Mouse (Mus musculus) neutrophil, adult 65 days (primary cell): ENCODE results near the gene Gcc1. TPM values are rescaled to one million over a fixed set of nuclear protein-coding genes. Genes with fewer than 3 reads are reported as not detected.

Experiments used
- total RNA-seq: library from RNA; stranded (reverse); gene quantifications from 2 replicates; pipeline ENCODE4 v1.2.4, GENCODE M21; 2023

Gene Gcc1
- 21.9 and 29.8 TPM in 2 replicates for total RNA-seq

GRCm38 (mm10) chr6:28428290-28428689, at the start of gene Gcc1:
Gene Gcc1, minus strand, starts transcription at chr6:28428390.

DNA sequence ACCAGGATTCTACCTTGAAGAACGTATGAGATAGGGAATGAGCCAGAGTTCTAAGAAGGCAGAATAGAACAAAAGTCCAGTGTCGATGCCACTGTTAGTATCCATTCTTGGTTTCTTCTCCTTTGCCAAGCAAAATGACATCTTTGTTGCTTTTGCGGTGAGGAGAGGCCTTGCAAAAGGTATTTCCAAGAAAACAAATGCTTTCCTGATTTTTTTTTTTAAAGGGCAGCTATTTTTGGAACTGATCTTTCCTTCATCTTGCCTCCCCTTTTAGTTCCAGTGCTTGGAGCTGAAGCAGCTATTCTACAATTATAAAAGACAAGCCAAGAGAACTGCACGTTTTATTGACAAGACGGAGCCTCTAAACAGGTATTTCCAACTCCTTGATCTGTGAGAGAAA, 46.6 kb upstream of the Gcc1 start, which contains the start of gene Snd1:
Snd1 (plus strand) TSS at position 301 of the 400 bp plus-strand sequence.

DNA sequence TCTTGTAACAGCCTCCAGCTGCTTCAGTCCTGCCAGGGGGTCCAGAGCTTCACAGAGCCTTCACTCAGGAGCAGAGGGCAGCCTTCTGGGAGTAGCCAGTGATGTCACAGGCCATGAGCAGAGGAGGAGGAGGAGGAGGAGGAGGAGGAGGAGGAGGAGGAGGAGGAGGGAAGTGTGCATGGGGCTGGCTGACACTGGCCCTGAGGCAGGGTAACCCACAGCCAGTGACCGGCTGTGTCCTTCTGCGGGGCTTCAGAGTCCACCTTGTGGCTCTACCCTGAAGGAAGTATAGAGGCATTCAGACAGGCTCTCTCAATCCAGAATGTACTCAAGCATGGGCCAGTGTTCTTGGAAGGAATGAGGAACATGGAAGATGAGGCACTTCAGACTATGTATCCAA, 21.1 kb upstream of the Gcc1 start, which contains the start of gene Pax4:
Pax4 (minus strand) TSS at position 101 of the 400 bp plus-strand sequence.

DNA sequence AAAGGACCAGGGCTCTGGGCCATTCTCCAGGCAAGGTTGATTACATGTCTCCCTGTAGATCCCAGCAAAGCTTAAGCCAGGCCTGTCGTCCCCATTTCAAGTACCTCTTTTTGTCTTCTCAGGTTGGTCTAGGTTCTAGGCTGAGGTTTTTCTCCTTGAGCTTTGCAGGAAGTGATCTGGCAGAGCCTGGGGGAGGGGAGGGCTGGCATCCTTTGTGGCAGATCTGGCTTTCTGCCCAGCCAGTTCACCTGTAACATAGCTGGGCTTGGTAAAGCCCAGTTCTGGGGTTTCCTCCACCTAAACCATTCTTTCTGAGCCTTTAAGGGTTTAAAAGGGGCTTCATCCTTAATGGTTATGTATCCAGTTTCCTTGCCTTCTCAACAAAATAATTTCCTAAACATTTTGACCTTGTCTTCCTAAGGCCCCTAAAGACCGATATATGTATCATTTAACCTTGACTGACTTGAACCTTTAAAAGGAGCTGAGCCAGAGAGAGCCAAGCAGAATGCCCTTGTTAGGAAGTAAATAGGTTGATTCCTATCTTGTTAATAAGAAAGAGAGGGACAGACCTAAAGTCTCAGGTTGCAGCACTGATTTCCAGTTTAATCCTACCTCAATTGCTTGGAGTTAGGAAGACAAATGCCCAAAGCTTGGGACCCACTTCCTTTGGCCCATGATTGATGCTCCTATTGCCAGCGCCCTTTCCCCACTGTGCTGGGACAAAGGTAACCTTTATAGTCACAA, 922 bp downstream of the Gcc1 start, which contains the start of gene Fscn3:
Fscn3 (plus strand) TSS at position 694 of the 744 bp plus-strand sequence.

GRCm38 (mm10) chr6:28423313-28423712, 4.9 kb downstream of the Gcc1 start, which contains the start of gene Arf5:
Gene Arf5, plus strand, starts transcription at chr6:28423560.

DNA sequence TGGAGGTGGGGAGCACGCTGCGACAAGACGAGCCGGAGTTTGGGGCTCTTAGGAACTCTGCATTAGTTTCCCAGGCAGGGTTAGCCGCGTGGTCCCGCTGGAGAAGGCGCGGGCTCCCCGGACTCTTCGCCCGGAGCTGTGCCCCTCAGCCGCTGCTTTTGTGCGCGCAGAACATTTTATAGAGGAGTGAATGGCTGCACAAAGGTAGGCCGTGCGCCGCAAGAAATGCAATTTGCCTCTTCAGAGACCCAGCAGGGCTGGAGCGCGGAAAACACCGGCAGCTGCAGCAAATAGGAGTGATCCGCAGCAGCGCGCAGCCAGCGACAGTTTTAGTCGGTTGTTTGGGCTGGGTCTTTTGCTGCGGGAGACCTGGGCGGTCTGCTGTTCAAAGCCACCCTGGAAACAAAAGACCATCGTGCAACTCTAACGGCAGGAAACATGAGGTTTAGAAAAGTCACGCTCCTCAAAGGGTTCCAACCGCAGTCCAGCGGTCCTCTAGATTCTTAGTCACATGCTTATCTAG, 30.4 kb downstream of the Gcc1 start, which contains the start of gene Zfp800:
Zfp800 (minus strand) TSS at position 325 of the 523 bp plus-strand sequence.

Other genes starting within 250 kb of the Gcc1 start
- gene Zfp800, start 30.4 kb downstream of the Gcc1 start, total RNA-seq = 27.9 and 29.8 TPM in 2 replicates
- gene Arf5, start 4.8 kb downstream of the Gcc1 start, total RNA-seq = 154 and 176 TPM in 2 replicates
- 0.32 TPM in 1 of 2 replicates, not detected in the other for gene Fscn3, start 601 bp downstream of the Gcc1 start, total RNA-seq
- not detected in 2 replicates for gene Pax4, start 21.0 kb upstream of the Gcc1 start, total RNA-seq
- gene Snd1, start 46.7 kb upstream of the Gcc1 start, total RNA-seq = 58.4 and 86.1 TPM in 2 replicates